Mouse (Mus musculus) liver, postnatal 0 days (tissue): ENCODE measurements around the gene Kif1bp.

Experiments used
- CTCF ChIP-seq: sonication (generic); IDR thresholded peaks from 2 replicates; pipeline ENCODE4 v1.5.1; 2016; ENCODE audit warnings: antibody characterized with exemption, low read depth
- EP300 ChIP-seq: IDR thresholded peaks from 2 replicates; pipeline ENCODE4 v1.6.1; 2016; ENCODE audit warnings: antibody characterized with exemption, low read depth, mild to moderate bottlenecking

- TF ChIP-seq CTCF (0 out of 2 replicates have a peak, but pooled peaks have one; percentile 18), EP300 (no peak)
These were observed 77.2 kb downstream of the Kif1bp start for GRCm38 (mm10) chr10:62500916-62501615.
